Mouse (Mus musculus): Measurements from ENCODE around the gene Ksr2. TPM values are rescaled to one million over a fixed set of nuclear protein-coding genes. Genes with fewer than 3 reads are reported as not detected.

Gene Ksr2
- total and polyA plus RNA-seq, 3 experiments: 0.05 TPM; not detected in 2

GRCm38 (mm10) chr5:117803551-117803950 lies 389.8 kb downstream of the Ksr2 start:
- no peak overlapping the region for H3K4me3 ChIP-seq (ENCODE audit: low read depth, low read length)
- ATAC-seq (ENCODE audit: extremely low read depth, insufficient number of reproducible peaks, low FRiP score, poor library complexity, severe bottlenecking): no peak
- no peaks in the 10 kb centered on the region for H3K36me3 ChIP-seq (replicated peaks)
- H3K9me3 ChIP-seq (replicated peaks): peaks cover 83% of the 10 kb centered on the region
- no peaks in the 10 kb centered on the region for H3K4me1 ChIP-seq (ENCODE audit: insufficient read depth, low read depth, low read length)
- no peaks in the 10 kb centered on the region for H3K27me3 ChIP-seq (ENCODE audit: insufficient read depth, low read length)
- no peak for DNase-seq (ENCODE audit: low spot score)
- TF ChIP-seq GATA1 (IDR thresholded peaks at IDR 0.05; ENCODE audit: borderline replicate concordance, low read length): no peak
- no peak for TF ChIP-seq CTCF (IDR thresholded peaks at IDR 0.05; ENCODE audit: low read depth, low read length)
- TF ChIP-seq POLR2AphosphoS5 (IDR thresholded peaks at IDR 0.05; ENCODE audit: insufficient replicate concordance, low read depth, low read length): no peak
- no peak for TF ChIP-seq GATA2 (IDR thresholded peaks at IDR 0.05; ENCODE audit: borderline replicate concordance, low read depth, low read length)
- no peak for TF ChIP-seq TAL1 (conservative IDR thresholded peaks at IDR 0.05; ENCODE audit: low read depth, low read length)

- no peak for TF ChIP-seq GATA1 (IDR thresholded peaks at IDR 0.05; ENCODE audit: borderline replicate concordance, low read length)
- no peak for TF ChIP-seq GATA2 (IDR thresholded peaks at IDR 0.05; ENCODE audit: borderline replicate concordance, low read depth, low read length)
- no peak for TF ChIP-seq POLR2AphosphoS5 (IDR thresholded peaks at IDR 0.05; ENCODE audit: insufficient replicate concordance, low read depth, low read length)
- no peak for TF ChIP-seq CTCF (IDR thresholded peaks at IDR 0.05; ENCODE audit: low read depth, low read length)
- TF ChIP-seq TAL1 (conservative IDR thresholded peaks at IDR 0.05; ENCODE audit: low read depth, low read length): no peak
- Histone ChIP-seq H3K36me3 (replicated peaks) (no peaks in the 10 kb centered on the region), H3K4me1 (ENCODE audit: insufficient read depth, low read depth, low read length) (no peaks in the 10 kb centered on the region), H3K4me3 (ENCODE audit: low read depth, low read length) (no peak overlapping the region), H3K27me3 (ENCODE audit: insufficient read depth, low read length) (no peaks in the 10 kb centered on the region), H3K9me3 (replicated peaks) (peaks cover 88% of the 10 kb centered on the region)
- DNase-seq (ENCODE audit: low spot score) (no peak), ATAC-seq (ENCODE audit: extremely low read depth, insufficient number of reproducible peaks, low FRiP score, poor library complexity, severe bottlenecking) (no peak)
These were observed 397.1 kb downstream of the Ksr2 start for GRCm38 (mm10) chr5:117810930-117811329.

- no peak for DNase-seq (ENCODE audit: low spot score)
- Histone ChIP-seq H3K27me3 (ENCODE audit: insufficient read depth, low read length) (no peaks in the 10 kb centered on the region), H3K4me3 (ENCODE audit: low read depth, low read length) (no peak overlapping the region), H3K36me3 (replicated peaks) (no peaks in the 10 kb centered on the region), H3K9me3 (replicated peaks) (peaks cover 90% of the 10 kb centered on the region), H3K4me1 (ENCODE audit: insufficient read depth, low read depth, low read length) (no peaks in the 10 kb centered on the region)
- no peak for TF ChIP-seq GATA2 (IDR thresholded peaks at IDR 0.05; ENCODE audit: borderline replicate concordance, low read depth, low read length)
- TF ChIP-seq TAL1 (conservative IDR thresholded peaks at IDR 0.05; ENCODE audit: low read depth, low read length): no peak
- no peak for TF ChIP-seq POLR2AphosphoS5 (IDR thresholded peaks at IDR 0.05; ENCODE audit: insufficient replicate concordance, low read depth, low read length)
- no peak for TF ChIP-seq CTCF (IDR thresholded peaks at IDR 0.05; ENCODE audit: low read depth, low read length)
- no peak for TF ChIP-seq GATA1 (IDR thresholded peaks at IDR 0.05; ENCODE audit: borderline replicate concordance, low read length)
- no peak for ATAC-seq (ENCODE audit: extremely low read depth, insufficient number of reproducible peaks, low FRiP score, poor library complexity, severe bottlenecking)
These were observed 405.0 kb downstream of the Ksr2 start for GRCm38 (mm10) chr5:117818800-117819199.

- Histone ChIP-seq H3K4me3 (ENCODE audit: low read depth, low read length) (no peak overlapping the region), H3K27me3 (ENCODE audit: insufficient read depth, low read length) (no peaks in the 10 kb centered on the region), H3K4me1 (ENCODE audit: insufficient read depth, low read depth, low read length) (no peaks in the 10 kb centered on the region), H3K9me3 (replicated peaks) (peaks cover 90% of the 10 kb centered on the region), H3K36me3 (replicated peaks) (no peaks in the 10 kb centered on the region)
- TF ChIP-seq TAL1 (conservative IDR thresholded peaks at IDR 0.05; ENCODE audit: low read depth, low read length): no peak
- DNase-seq (ENCODE audit: low spot score) (no peak), ATAC-seq (ENCODE audit: extremely low read depth, insufficient number of reproducible peaks, low FRiP score, poor library complexity, severe bottlenecking) (no peak)
These were observed 406.6 kb downstream of the Ksr2 start for GRCm38 (mm10) chr5:117820445-117820844.

- TF ChIP-seq TAL1 (conservative IDR thresholded peaks at IDR 0.05; ENCODE audit: low read depth, low read length) (no peak), POLR2AphosphoS5 (IDR thresholded peaks at IDR 0.05; ENCODE audit: insufficient replicate concordance, low read depth, low read length) (no peak), GATA2 (IDR thresholded peaks at IDR 0.05; ENCODE audit: borderline replicate concordance, low read depth, low read length) (no peak), GATA1 (IDR thresholded peaks at IDR 0.05; ENCODE audit: borderline replicate concordance, low read length) (no peak), CTCF (IDR thresholded peaks at IDR 0.05; ENCODE audit: low read depth, low read length) (no peak)
- Histone ChIP-seq H3K4me1 (ENCODE audit: insufficient read depth, low read depth, low read length) (no peaks in the 10 kb centered on the region), H3K9me3 (replicated peaks) (peaks cover 85% of the 10 kb centered on the region), H3K4me3 (ENCODE audit: low read depth, low read length) (no peak overlapping the region), H3K36me3 (replicated peaks) (no peaks in the 10 kb centered on the region), H3K27me3 (ENCODE audit: insufficient read depth, low read length) (no peaks in the 10 kb centered on the region)
- ATAC-seq (ENCODE audit: extremely low read depth, insufficient number of reproducible peaks, low FRiP score, poor library complexity, severe bottlenecking): no peak
- DNase-seq (ENCODE audit: low spot score): no peak
These were observed 410.0 kb downstream of the Ksr2 start for GRCm38 (mm10) chr5:117823811-117824210.

- TF ChIP-seq CTCF (IDR thresholded peaks at IDR 0.05; ENCODE audit: low read depth, low read length) (no peak), GATA1 (IDR thresholded peaks at IDR 0.05; ENCODE audit: borderline replicate concordance, low read length) (no peak), GATA2 (IDR thresholded peaks at IDR 0.05; ENCODE audit: borderline replicate concordance, low read depth, low read length) (no peak), TAL1 (conservative IDR thresholded peaks at IDR 0.05; ENCODE audit: low read depth, low read length) (no peak), POLR2AphosphoS5 (IDR thresholded peaks at IDR 0.05; ENCODE audit: insufficient replicate concordance, low read depth, low read length) (no peak)
- ATAC-seq (ENCODE audit: extremely low read depth, insufficient number of reproducible peaks, low FRiP score, poor library complexity, severe bottlenecking): no peak
- Histone ChIP-seq H3K4me3 (ENCODE audit: low read depth, low read length) (no peak overlapping the region), H3K36me3 (replicated peaks) (no peaks in the 10 kb centered on the region), H3K4me1 (ENCODE audit: insufficient read depth, low read depth, low read length) (no peaks in the 10 kb centered on the region), H3K9me3 (replicated peaks) (peaks cover 87% of the 10 kb centered on the region), H3K27me3 (ENCODE audit: insufficient read depth, low read length) (no peaks in the 10 kb centered on the region)
- DNase-seq (ENCODE audit: low spot score): no peak
These were observed 410.7 kb downstream of the Ksr2 start for GRCm38 (mm10) chr5:117824486-117824885.

Other genes starting within 250 kb of the Ksr2 start
- 325 and 337 TPM in 2 replicates for gene Pebp1, start 126.4 kb upstream of the Ksr2 start, total RNA-seq (2014; fragmentation: Nextera tagmentation)
- 210 and 243 TPM in 2 replicates for gene Pebp1, start 126.4 kb upstream of the Ksr2 start, total RNA-seq (2017)
- 1,716 and 1,825 TPM in 2 replicates for gene Pebp1, start 126.4 kb upstream of the Ksr2 start, polyA plus RNA-seq (2012)
- not detected in 2 replicates for gene Vsig10, start 94.9 kb upstream of the Ksr2 start, total RNA-seq (2014; fragmentation: Nextera tagmentation)
- 0.05 and 0.17 TPM in 2 replicates for gene Vsig10, start 94.9 kb upstream of the Ksr2 start, total RNA-seq (2017)
- gene Vsig10, start 94.9 kb upstream of the Ksr2 start, polyA plus RNA-seq (2012): 0.02 TPM in 1 of 2 replicates, not detected in the other
- gene Wsb2, start 56.7 kb upstream of the Ksr2 start, total RNA-seq (2014; fragmentation: Nextera tagmentation): 14.7 and 26.3 TPM in 2 replicates
- gene Wsb2, start 56.7 kb upstream of the Ksr2 start, total RNA-seq (2017): 61.5 and 69.3 TPM in 2 replicates
- gene Wsb2, start 56.7 kb upstream of the Ksr2 start, polyA plus RNA-seq (2012): 29.8 and 34.5 TPM in 2 replicates
- 42.6 and 44.9 TPM in 2 replicates for gene Rfc5, start 25.0 kb upstream of the Ksr2 start, total RNA-seq (2014; fragmentation: Nextera tagmentation)
- gene Rfc5, start 25.0 kb upstream of the Ksr2 start, total RNA-seq (2017): 68.1 and 71.8 TPM in 2 replicates
- gene Rfc5, start 25.0 kb upstream of the Ksr2 start, polyA plus RNA-seq (2012): 145 and 167 TPM in 2 replicates

Data from G1E (cell line).